Mouse (Mus musculus) layer of hippocampus, postnatal 14 days (tissue): ENCODE measurements at regions not wholly inside any gene's neighbourhood (a gene's known extent, or its start where the extent isn't known, plus 50 kb on each side); places are given as distances from the start of the nearest gene placed in this dataset.

Experiments
- DNase-seq, 2 experiments: peaks; one replicate each; pipeline ENCODE4 v3.0.0; 2021 to 2022; ENCODE audit warnings: low spot score in 2 of 2, mixed read lengths in 1 of 2

GRCm38 (mm10) chr8:79828763-79829542 is 117.3 kb downstream of the Anapc10 start:
- no peak for DNase-seq

- DNase-seq, result no peak
These were observed 117.9 kb downstream of the Anapc10 start for GRCm38 (mm10) chr8:79829543-79829890.

DNA sequence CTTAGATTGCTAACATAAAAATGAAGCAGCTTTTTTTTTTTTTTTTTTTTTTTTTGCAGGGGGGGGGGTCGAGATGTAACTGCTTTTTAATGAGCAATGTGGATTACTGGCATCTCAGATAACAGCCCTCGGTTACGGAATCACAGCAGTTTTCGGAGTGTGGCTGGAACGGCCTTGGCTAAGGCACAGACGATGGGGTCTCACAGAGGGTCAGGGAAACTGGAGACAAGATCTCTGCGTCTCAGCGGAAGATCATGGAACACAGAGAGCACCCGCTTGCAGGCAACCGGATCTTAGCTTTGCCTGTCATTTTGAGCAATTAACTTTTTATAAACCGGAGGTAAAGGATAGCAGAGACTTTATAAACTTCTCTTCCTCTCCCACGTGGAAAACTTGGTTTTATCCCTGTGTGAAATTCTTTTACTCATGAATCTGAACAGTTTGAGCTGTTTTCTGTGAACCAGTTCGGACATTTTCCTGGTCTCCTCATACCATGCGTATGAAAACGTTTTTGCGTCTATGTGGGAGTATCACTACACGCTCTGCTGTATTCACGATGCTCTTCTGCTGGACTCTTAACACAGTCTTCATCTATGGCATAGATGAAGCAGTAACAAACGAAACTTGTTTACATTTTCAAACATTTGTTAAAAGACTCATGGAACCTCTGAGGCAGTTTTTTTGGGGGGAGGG is 118.5 kb downstream of the Anapc10 start:
- no peak for DNase-seq

- no peak for DNase-seq
These were observed 127.3 kb downstream of the Anapc10 start for GRCm38 (mm10) chr8:79838961-79839360.

DNA sequence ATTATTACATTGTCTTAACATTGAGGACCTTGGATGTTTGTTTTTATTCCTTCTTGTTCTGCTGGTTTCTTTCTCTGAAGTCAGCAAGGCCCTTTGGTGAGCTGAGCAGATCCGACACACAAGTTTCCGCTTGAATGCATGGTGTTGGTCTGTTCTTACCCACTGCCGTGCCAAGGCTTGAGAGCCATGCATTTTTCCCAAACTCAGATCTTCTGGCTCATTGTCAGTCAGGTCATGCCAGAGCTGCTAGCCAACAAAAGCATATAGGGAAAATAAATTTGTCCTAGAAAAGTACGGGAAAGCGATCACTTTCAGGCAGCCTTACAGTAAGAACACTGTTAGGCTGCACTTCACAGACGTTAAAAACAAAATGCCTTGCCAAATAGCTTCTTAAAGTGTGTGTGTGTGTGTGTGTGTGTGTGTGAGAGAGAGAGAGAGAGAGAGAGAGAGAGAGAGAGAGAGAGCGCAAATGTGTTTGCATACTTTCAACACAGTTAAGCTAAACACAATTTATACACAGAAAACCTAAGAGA is 138.4 kb downstream of the Anapc10 start:
- no peak for DNase-seq

DNA sequence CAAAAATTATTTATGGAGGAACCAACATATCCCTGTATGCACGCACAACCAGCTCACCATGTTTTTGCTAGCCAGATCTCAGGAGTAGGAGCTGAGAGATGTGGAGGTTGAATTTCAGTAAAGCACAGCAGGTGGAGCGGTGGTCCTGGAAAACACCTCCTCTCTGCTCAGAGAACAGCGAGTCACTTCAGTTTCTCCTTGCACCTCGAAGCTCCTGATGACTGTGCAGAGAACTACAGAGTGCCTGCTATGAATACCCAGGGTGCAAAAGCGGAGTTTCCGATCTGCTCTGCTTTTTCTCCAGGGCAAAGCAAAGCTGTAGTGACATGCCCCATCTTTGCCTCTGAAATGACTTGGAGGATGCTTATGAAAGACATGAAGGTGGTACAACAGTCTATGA is 138.9 kb downstream of the Anapc10 start:
- no peak for DNase-seq

DNA sequence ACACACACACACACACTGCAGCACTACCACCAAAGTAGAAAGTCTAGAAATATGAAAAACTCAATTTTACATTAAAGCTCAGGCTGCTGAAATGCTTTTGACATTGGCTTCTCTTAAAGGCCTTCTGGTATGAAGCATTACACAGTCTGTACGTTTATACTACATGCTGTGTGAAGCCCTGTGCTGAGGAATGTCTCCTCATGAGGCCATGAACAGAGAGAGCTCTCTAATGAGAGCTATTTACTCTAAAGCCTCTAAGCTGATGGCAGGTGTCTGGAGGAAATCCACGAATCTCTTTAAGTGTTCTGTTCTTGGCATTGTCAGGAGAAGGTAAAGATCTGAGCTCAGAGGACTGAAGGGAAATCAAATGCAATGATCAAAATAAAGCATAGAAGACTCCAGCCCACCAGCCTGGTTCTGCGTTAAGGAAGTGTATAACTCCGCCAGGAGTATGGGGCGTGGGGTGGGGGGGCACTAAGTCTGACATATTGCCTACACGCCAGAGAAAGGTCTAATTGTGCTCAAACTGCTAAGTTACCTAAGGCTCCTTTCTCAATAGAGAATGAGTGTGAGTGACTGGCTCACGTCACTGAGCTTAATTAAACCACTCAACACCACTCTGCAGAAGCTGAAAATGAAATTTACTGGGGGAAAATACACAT is 160.9 kb downstream of the Anapc10 start:
- no peak for DNase-seq

GRCm38 (mm10) chr8:79907971-79908370 is 149.8 kb downstream of the Hhip start:
- DNase-seq, result peak in 1 of 2 experiments; percentile 4
